15 mouse cellular contexts compared by ENCODE assay signal in the genomic region with DNA sequence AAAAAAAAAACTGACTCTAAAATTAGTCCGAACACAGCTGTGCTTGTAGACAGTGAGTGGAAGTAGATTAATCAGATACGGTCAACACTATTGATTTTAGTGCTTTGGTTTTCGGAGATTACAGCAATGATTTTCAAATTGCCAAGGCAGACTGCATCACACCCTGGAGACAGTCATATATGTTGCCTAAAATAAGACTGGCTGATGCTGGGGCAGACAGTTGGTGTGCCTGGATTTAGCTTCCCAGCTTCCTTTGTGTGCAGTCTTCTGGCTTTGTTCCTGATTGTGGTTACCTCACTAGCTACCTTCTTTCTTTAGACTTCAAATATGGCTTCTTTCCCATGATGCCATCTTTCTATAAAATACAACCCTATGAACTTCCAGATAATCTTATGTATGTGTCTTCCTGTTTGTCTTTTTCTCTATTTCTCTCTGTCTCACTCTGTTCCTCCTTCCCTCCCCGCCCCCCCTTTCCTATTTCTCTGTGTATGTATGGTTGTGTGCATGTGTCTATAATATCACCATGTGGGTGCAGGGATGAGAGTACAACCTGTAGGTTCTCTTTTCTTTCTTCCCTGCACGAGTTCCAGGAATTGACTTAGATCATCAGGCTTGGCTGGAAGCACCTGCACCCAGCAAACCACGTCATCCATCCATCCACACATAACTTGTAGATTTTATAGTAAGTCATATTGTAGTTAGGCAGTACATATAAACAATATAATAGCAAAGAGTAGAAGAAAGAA.
DNase-seq lines count a peak whose midpoint lies in the region.
"Had no signal": no experiment of that assay in that cellular context is flagged by ENCODE, and none has a peak within 500 bp of the region (broad histone marks: within the 10 kb centered on the region; RNA-seq: fewer than 3 reads in every experiment).

No protein-coding gene starts in this region.

- DNase-seq in left cerebral cortex, adult 11 months (ENCODE audit: low spot score): peak; percentile 14
- no peak for DNase-seq in left cerebral cortex, postnatal 4 days
- peak; percentile 55 to 70 for DNase-seq in frontal cortex, adult 2 months (ENCODE audit: extremely low spot score in 1 of 2, low spot score in 1 of 2)
- peak; percentile 33 to 69 for DNase-seq in left cerebral cortex, postnatal 14 days (ENCODE audit: low spot score in 2 of 2)
- peak; percentile 56 for DNase-seq in right cerebral cortex, postnatal 25 days
- DNase-seq in heart, adult 8-10 months (ENCODE audit: low spot score): no peak
- DNase-seq in retina, embryonic 14.5 days (ENCODE audit: low spot score): no peak
- DNase-seq in MN1 (ENCODE audit: low spot score): no peak
- DNase-seq: adrenal gland, adult 8-10 months; B cell, adult 2 months; cerebellum, adult 9-10 months; gastrocnemius, adult 2 months; kidney, postnatal 25 days; liver; lung, postnatal 4 days had no signal

- intact Hi-C loops in left cerebral cortex, postnatal 4 days (cut with DNase I): no loop called here
- intact Hi-C loops in left cerebral cortex, postnatal 14 days (cut with DNase I): no loop called here

Comparison
In these comparisons a context has a peak if more than half of its experiments do, and no peak if none do; other contexts are left out.
1. DNase-seq: peak in left cerebral cortex, adult 11 months (single experiment), frontal cortex, adult 2 months (2 of 2), left cerebral cortex, postnatal 14 days (2 of 2) and right cerebral cortex, postnatal 25 days (single experiment); none in left cerebral cortex, postnatal 4 days (single experiment), heart, adult 8-10 months (single experiment), retina, embryonic 14.5 days (single experiment) and MN1 (single experiment).